Comparison of ENCODE assay signal across 8 mouse cellular contexts in the genomic region with DNA sequence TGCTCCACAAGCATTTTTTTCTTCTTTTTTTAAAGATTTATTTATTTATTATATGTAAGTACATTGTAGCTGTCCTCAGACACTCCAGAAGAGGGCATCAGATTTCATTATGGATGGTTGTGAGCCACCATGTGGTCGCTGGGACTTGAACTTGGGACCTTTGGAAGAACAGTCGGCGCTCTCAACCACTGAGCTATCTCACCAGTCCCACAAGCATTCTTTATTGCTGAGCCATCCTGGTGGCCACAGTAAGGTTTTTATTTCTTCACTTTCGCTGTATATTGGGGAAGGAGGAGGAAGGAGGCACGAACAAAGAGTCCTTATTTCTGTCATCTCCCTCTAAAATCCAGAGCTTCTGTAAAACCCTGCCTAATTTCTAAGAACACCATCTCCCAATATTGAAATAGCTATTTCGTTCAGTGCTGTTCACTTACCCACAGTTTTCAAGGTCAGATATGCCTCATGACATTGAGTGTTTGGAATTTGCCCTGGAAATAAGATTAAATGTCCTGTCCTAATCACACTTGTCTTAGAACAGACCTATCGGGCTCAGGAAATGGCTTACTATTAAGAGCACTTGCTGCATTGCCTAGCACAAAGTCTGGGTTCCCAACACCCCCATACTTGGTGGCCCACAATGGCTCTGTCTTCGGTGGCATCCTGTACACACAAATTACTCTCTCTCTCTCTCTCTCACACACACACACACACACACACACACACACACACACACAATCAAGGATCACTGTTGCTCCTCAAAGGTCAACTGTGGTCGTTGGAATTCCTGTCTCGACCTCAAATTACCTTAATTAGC. TPM values are rescaled to one million over a fixed set of nuclear protein-coding genes. Genes with fewer than 3 reads are reported as not detected.
A peak's percentile ranks its signal among the peaks of the same experiment; 100 is the strongest.
DNase-seq lines count a peak whose midpoint lies in the region; ATAC-seq and TF ChIP-seq lines count a peak whose summit lies in the region.

No protein-coding gene starts in this region.

- peaks cover 12% of the 10 kb centered on the region for H3K4me1 ChIP-seq in kidney, embryonic 14.5 days (ENCODE audit: control insufficient read depth, insufficient read depth, low read length)
- H3K4me1 ChIP-seq in heart, embryonic 16.5 days (ENCODE audit: control insufficient read depth, insufficient read depth, low read length): peaks cover 21% of the 10 kb centered on the region
- peaks cover 38% of the 10 kb centered on the region for H3K4me1 ChIP-seq in liver, postnatal 0 days (ENCODE audit: insufficient read depth)

- peak overlapping the region; percentile 51 for H3K9ac ChIP-seq in kidney, embryonic 14.5 days (ENCODE audit: low read depth, low read length)
- peak overlapping the region; percentile 83 for H3K9ac ChIP-seq in heart, embryonic 16.5 days (ENCODE audit: low read length)
- H3K9ac ChIP-seq in liver, postnatal 0 days (replicated peaks): peak overlapping the region; percentile 68

- H3K27me3 ChIP-seq in kidney, embryonic 14.5 days (ENCODE audit: control insufficient read depth, insufficient read depth, low read length): no peaks in the 10 kb centered on the region
- H3K27me3 ChIP-seq in heart, embryonic 16.5 days (ENCODE audit: control insufficient read depth, insufficient read depth, low read length): no peaks in the 10 kb centered on the region
- no peaks in the 10 kb centered on the region for H3K27me3 ChIP-seq in liver, postnatal 0 days (ENCODE audit: insufficient read depth, low read length)

- DNase-seq in kidney, adult 18-20 months: no peak
- DNase-seq in T-cell, adult 2 months (ENCODE audit: low spot score): peak; percentile 30
- no peak for DNase-seq in liver, postnatal 0 days
- DNase-seq in frontal cortex, postnatal 25 days (ENCODE audit: low spot score in 2 of 2): no peak
- no peak for DNase-seq in thymus, postnatal 36 days

- 63% methylated on average over 10 of the region's 10 CpGs for WGBS in kidney, embryonic 14.5 days
- 50% methylated on average over 10 of the region's 10 CpGs for WGBS in heart, embryonic 16.5 days
- 51% methylated on average over 10 of the region's 10 CpGs for WGBS in liver, postnatal 0 days (ENCODE audit: insufficient replicate concordance)

- H3K4me3 ChIP-seq in kidney, embryonic 14.5 days (ENCODE audit: low read length): peak overlapping the region; percentile 92
- H3K4me3 ChIP-seq in heart, embryonic 16.5 days (ENCODE audit: low read length): peak overlapping the region; percentile 82
- H3K4me3 ChIP-seq in liver, postnatal 0 days (ENCODE audit: low read depth, low read length): peak overlapping the region; percentile 93

- H3K4me2 ChIP-seq in kidney, embryonic 14.5 days (replicated peaks; ENCODE audit: low read depth, low read length): peak overlapping the region; percentile 38
- H3K4me2 ChIP-seq in heart, embryonic 16.5 days (ENCODE audit: low read depth, low read length): peak overlapping the region; percentile 92
- H3K4me2 ChIP-seq in liver, postnatal 0 days (ENCODE audit: low read depth, low read length): peak overlapping the region; percentile 76

- ATAC-seq in kidney, embryonic 14.5 days (ENCODE audit: low FRiP score, low TSS enrichment): no peak
- ATAC-seq in heart, embryonic 16.5 days (replicated peaks; ENCODE audit: extremely low read depth, insufficient read depth, low FRiP score): no peak
- no peak for ATAC-seq in liver, postnatal 0 days
- ATAC-seq in megakaryocyte-erythroid progenitor cell, adult 5-6 weeks (replicated peaks; ENCODE audit: low FRiP score, low TSS enrichment, poor library complexity, severe bottlenecking): no peak

- peaks cover 28% of the 10 kb centered on the region for H3K36me3 ChIP-seq in kidney, embryonic 14.5 days (ENCODE audit: control insufficient read depth, insufficient read depth, low read length)
- peaks cover 19% of the 10 kb centered on the region for H3K36me3 ChIP-seq in heart, embryonic 16.5 days (ENCODE audit: control insufficient read depth, insufficient read depth)
- peaks cover 33% of the 10 kb centered on the region for H3K36me3 ChIP-seq in liver, postnatal 0 days (replicated peaks; ENCODE audit: insufficient read depth, low read length)

- TF ChIP-seq EP300 in liver, postnatal 0 days (IDR thresholded peaks at IDR 0.05; ENCODE audit: low read depth): no peak

- no peaks in the 10 kb centered on the region for H3K9me3 ChIP-seq in kidney, embryonic 14.5 days (ENCODE audit: control insufficient read depth, low read length)
- H3K9me3 ChIP-seq in heart, embryonic 16.5 days (replicated peaks; ENCODE audit: control insufficient read depth, low read length): no peaks in the 10 kb centered on the region
- no peaks in the 10 kb centered on the region for H3K9me3 ChIP-seq in liver, postnatal 0 days (ENCODE audit: low read length)

- peak overlapping the region; percentile 27; the same call in 1 of the 2 replicates for H3K27ac ChIP-seq in kidney, embryonic 14.5 days (ENCODE audit: low read depth, low read length)
- peak overlapping the region; percentile 91 for H3K27ac ChIP-seq in heart, embryonic 16.5 days (ENCODE audit: low read length)
- peak overlapping the region; percentile 95 for H3K27ac ChIP-seq in liver, postnatal 0 days (ENCODE audit: low read depth)

- no peak; the same call in 1 of the 2 replicates for TF ChIP-seq CTCF in liver, postnatal 0 days (IDR thresholded peaks at IDR 0.05; ENCODE audit: low read depth)

RNA-seq across cellular contexts. Expression of a gene that starts 1.1 kb away (rescaled TPM):
- polyA plus RNA-seq in kidney, embryonic 14.5 days (2014; fragmentation: Nextera tagmentation; extraction: Ambion mirVana): 339 and 370 TPM in 2 replicates
- polyA plus RNA-seq in heart, embryonic 16.5 days (2015; fragmentation: Nextera tagmentation; extraction: Ambion mirVana): 399 and 472 TPM in 2 replicates
- polyA plus RNA-seq in liver, postnatal 0 days (2015; fragmentation: Nextera tagmentation; extraction: Ambion mirVana): 185 and 225 TPM in 2 replicates
- 371 and 563 TPM in 2 replicates for total RNA-seq in megakaryocyte-erythroid progenitor cell, adult 5-6 weeks (2014; fragmentation: Nextera tagmentation)
- total RNA-seq in megakaryocyte-erythroid progenitor cell, adult 5-6 weeks (2017): 122 and 226 TPM in 2 replicates

RNA-seq across cellular contexts. Expression of a gene that starts 7.5 kb away (rescaled TPM):
- polyA plus RNA-seq in kidney, embryonic 14.5 days (2014; fragmentation: Nextera tagmentation; extraction: Ambion mirVana): 156 and 163 TPM in 2 replicates
- polyA plus RNA-seq in heart, embryonic 16.5 days (2015; fragmentation: Nextera tagmentation; extraction: Ambion mirVana): 143 and 150 TPM in 2 replicates
- polyA plus RNA-seq in liver, postnatal 0 days (2015; fragmentation: Nextera tagmentation; extraction: Ambion mirVana): 87.6 and 88.5 TPM in 2 replicates
- total RNA-seq in megakaryocyte-erythroid progenitor cell, adult 5-6 weeks (2014; fragmentation: Nextera tagmentation): 82.2 and 101 TPM in 2 replicates
- total RNA-seq in megakaryocyte-erythroid progenitor cell, adult 5-6 weeks (2017): 163 and 179 TPM in 2 replicates

RNA-seq across cellular contexts. Expression of a gene that starts 8.4 kb away (rescaled TPM):
- polyA plus RNA-seq in kidney, embryonic 14.5 days (2014; fragmentation: Nextera tagmentation; extraction: Ambion mirVana): 77.3 and 90.1 TPM in 2 replicates
- polyA plus RNA-seq in heart, embryonic 16.5 days (2015; fragmentation: Nextera tagmentation; extraction: Ambion mirVana): 49.1 and 78.9 TPM in 2 replicates
- 46.9 and 52.9 TPM in 2 replicates for polyA plus RNA-seq in liver, postnatal 0 days (2015; fragmentation: Nextera tagmentation; extraction: Ambion mirVana)
- 64.4 and 88.9 TPM in 2 replicates for total RNA-seq in megakaryocyte-erythroid progenitor cell, adult 5-6 weeks (2014; fragmentation: Nextera tagmentation)
- total RNA-seq in megakaryocyte-erythroid progenitor cell, adult 5-6 weeks (2017): 208 and 338 TPM in 2 replicates

RNA-seq across cellular contexts. Expression of a gene that starts 58.0 kb away (rescaled TPM):
- polyA plus RNA-seq in kidney, embryonic 14.5 days (2014; fragmentation: Nextera tagmentation; extraction: Ambion mirVana): 1.1 and 1.2 TPM in 2 replicates
- 4.3 and 4.5 TPM in 2 replicates for polyA plus RNA-seq in heart, embryonic 16.5 days (2015; fragmentation: Nextera tagmentation; extraction: Ambion mirVana)
- 207 and 214 TPM in 2 replicates for polyA plus RNA-seq in liver, postnatal 0 days (2015; fragmentation: Nextera tagmentation; extraction: Ambion mirVana)
- total RNA-seq in megakaryocyte-erythroid progenitor cell, adult 5-6 weeks (2014; fragmentation: Nextera tagmentation): 163 and 165 TPM in 2 replicates
- total RNA-seq in megakaryocyte-erythroid progenitor cell, adult 5-6 weeks (2017): 119 and 185 TPM in 2 replicates

Comparison
In these comparisons a context has a peak if more than half of its experiments do, and no peak if none do; other contexts are left out.
1. H3K27ac ChIP-seq: peak in every context shown above with its lines; median percentile 95 in liver, postnatal 0 days; 91 in heart, embryonic 16.5 days; 27 in kidney, embryonic 14.5 days.
2. H3K4me2 ChIP-seq: peak in every context shown above with its lines; median percentile 92 in heart, embryonic 16.5 days; 76 in liver, postnatal 0 days; 38 in kidney, embryonic 14.5 days.